Mouse (Mus musculus): ENCODE data around the gene Kctd18. TPM values are rescaled to one million over a fixed set of nuclear protein-coding genes. Genes with fewer than 3 reads are reported as not detected.

The Kctd18 gene
- total and polyA plus RNA-seq, 3 experiments: 12.8 to 19.8 (median 14.8) TPM

- DNase-seq (ENCODE audit: extremely low read depth): no peak
- Histone ChIP-seq H3K4me3 (replicated peaks in 1 of 3; ENCODE audit: low read depth in 2 of 3, low read length in 2 of 3, poor library complexity in 1 of 3) (no peak overlapping the region), H3K9ac (ENCODE audit: insufficient read depth, low read depth) (no peak overlapping the region), H3K9me3 (replicated peaks; ENCODE audit: low read length) (no peaks in the 10 kb centered on the region), H3K36me3 (replicated peaks in 1 of 2; ENCODE audit: control insufficient read depth in 1 of 2, insufficient read depth in 1 of 2, low read length in 1 of 2) (peaks cover 0 to 1% of the 10 kb centered on the region in 2 experiments), H3K4me1 (ENCODE audit: control insufficient read depth in 1 of 2, insufficient read depth in 2 of 2) (peaks cover 0 to 8% of the 10 kb centered on the region in 2 experiments; a peak in 3 of 4 replicates), H3K79me2 (replicated peaks; ENCODE audit: control insufficient read depth, extremely low read depth, insufficient read depth, poor library complexity, severe bottlenecking) (no peaks in the 10 kb centered on the region), H3K27me3 (replicated peaks) (no peaks in the 10 kb centered on the region), H3K4me2 (ENCODE audit: insufficient read depth, low read depth, poor library complexity, severe bottlenecking) (no peak overlapping the region), H3K27ac (ENCODE audit: insufficient read depth, low read depth) (no peak overlapping the region)
- TF ChIP-seq IRF4 (IDR thresholded peaks at IDR 0.05; ENCODE audit: low read depth, low read length) (no peak), BHLHE40 (IDR thresholded peaks at IDR 0.05; ENCODE audit: low read depth, low read length) (no peak), MYC (IDR thresholded peaks at IDR 0.05; ENCODE audit: low read depth, low read length) (no peak), GABPA (IDR thresholded peaks at IDR 0.05; ENCODE audit: insufficient replicate concordance, low read depth, low read length) (no peak)
- dilution Hi-C loops (cut with MboI; ENCODE audit: extremely low pct_ligation_motif_present, extremely low pct_unique_long_range_greater_than_20kb, low sequenced_read_pairs) (no loop called here), in situ Hi-C loops (cut with MboI; ENCODE audit: low pct_ligation_motif_present, low pct_unique_long_range_greater_than_20kb, low sequenced_read_pairs) (loop anchor here (10.0 kb wide), 1 partner anchor 523 kb away; no protein-coding TSS in a partner anchor)
Measured at GRCm38 (mm10) chr1:57947552-57948347, 71.0 kb downstream of the Kctd18 start.

- H3K4me3 ChIP-seq (replicated peaks in 1 of 3; ENCODE audit: low read depth in 2 of 3, low read length in 2 of 3, poor library complexity in 1 of 3): no peak overlapping the region
- dilution Hi-C loops (cut with MboI; ENCODE audit: extremely low pct_ligation_motif_present, extremely low pct_unique_long_range_greater_than_20kb, low sequenced_read_pairs) (no loop called here), in situ Hi-C loops (cut with MboI; ENCODE audit: low pct_ligation_motif_present, low pct_unique_long_range_greater_than_20kb, low sequenced_read_pairs) (loop anchor here (10.0 kb wide), 1 partner anchor 517 kb away; no protein-coding TSS in a partner anchor)
- peaks cover 0 to 10% of the 10 kb centered on the region in 2 experiments; a peak in 2 of 4 replicates for H3K4me1 ChIP-seq (ENCODE audit: control insufficient read depth in 1 of 2, insufficient read depth in 2 of 2)
- no peaks in the 10 kb centered on the region for H3K79me2 ChIP-seq (replicated peaks; ENCODE audit: control insufficient read depth, extremely low read depth, insufficient read depth, poor library complexity, severe bottlenecking)
- no peak overlapping the region for H3K4me2 ChIP-seq (ENCODE audit: insufficient read depth, low read depth, poor library complexity, severe bottlenecking)
- no peaks in the 10 kb centered on the region for H3K36me3 ChIP-seq (replicated peaks in 1 of 2; ENCODE audit: control insufficient read depth in 1 of 2, insufficient read depth in 1 of 2, low read length in 1 of 2)
- no peaks in the 10 kb centered on the region for H3K9me3 ChIP-seq (replicated peaks; ENCODE audit: low read length)
- no peak for DNase-seq (ENCODE audit: extremely low read depth)
- TF ChIP-seq USF2 (conservative IDR thresholded peaks at IDR 0.05; ENCODE audit: low read depth, low read length): no peak
- TF ChIP-seq MAZ (IDR thresholded peaks at IDR 0.05; ENCODE audit: low read depth, low read length): no peak
- TF ChIP-seq MAX (IDR thresholded peaks at IDR 0.05; ENCODE audit: low read length): no peak
- no peak for TF ChIP-seq ZNF384 (IDR thresholded peaks at IDR 0.05; ENCODE audit: low read depth, low read length)
- TF ChIP-seq ZMIZ1 (IDR thresholded peaks at IDR 0.05; ENCODE audit: low read depth, low read length): no peak
- TF ChIP-seq JUN (IDR thresholded peaks at IDR 0.05; ENCODE audit: insufficient read depth, low read depth, low read length): no peak
- TF ChIP-seq ETS1 (conservative IDR thresholded peaks at IDR 0.05; ENCODE audit: low read depth, low read length): no peak
- no peak for TF ChIP-seq TBP (conservative IDR thresholded peaks at IDR 0.05; ENCODE audit: low read depth, low read length)
- TF ChIP-seq EP300 (IDR thresholded peaks at IDR 0.05; ENCODE audit: low read length): no peak
- TF ChIP-seq ZKSCAN1 (IDR thresholded peaks at IDR 0.05; ENCODE audit: borderline replicate concordance, low read depth, low read length): no peak
- TF ChIP-seq SIN3A (IDR thresholded peaks at IDR 0.05; ENCODE audit: low read length): no peak
- no peak for TF ChIP-seq PAX5 (IDR thresholded peaks at IDR 0.05; ENCODE audit: low read length)
- no peak for TF ChIP-seq MAFK (IDR thresholded peaks at IDR 0.05; ENCODE audit: insufficient replicate concordance, low read length)
- TF ChIP-seq CHD1 (IDR thresholded peaks at IDR 0.05; ENCODE audit: low read depth, low read length): no peak
- no peak for TF ChIP-seq NRF1 (IDR thresholded peaks at IDR 0.05; ENCODE audit: low read depth, low read length)
- no peak for TF ChIP-seq KAT2A (IDR thresholded peaks at IDR 0.05; ENCODE audit: insufficient replicate concordance, low read length)
- no peak for TF ChIP-seq UBTF (IDR thresholded peaks at IDR 0.05; ENCODE audit: low read depth, low read length)
- TF ChIP-seq ZC3H11A (IDR thresholded peaks at IDR 0.05; ENCODE audit: low read depth, low read length): no peak
- TF ChIP-seq SMC3 (IDR thresholded peaks at IDR 0.05; ENCODE audit: low read depth, low read length): no peak
- H3K9ac ChIP-seq (ENCODE audit: insufficient read depth, low read depth): no peak overlapping the region
- no peaks in the 10 kb centered on the region for H3K27me3 ChIP-seq (replicated peaks)
- no peak overlapping the region for H3K27ac ChIP-seq (ENCODE audit: insufficient read depth, low read depth)
Measured at GRCm38 (mm10) chr1:57942215-57942614, 76.5 kb downstream of the Kctd18 start.
